Mouse (Mus musculus) kidney, adult 18-20 months (tissue): Measurements from ENCODE around the gene Selenoh.

Experiments used
- DNase-seq: peaks from one replicate; pipeline ENCODE4 v3.0.0; 2021

The Selenoh gene

GRCm38 (mm10) chr2:84669828-84670568 is 572 bp downstream of the Selenoh start:
- no peak for DNase-seq

GRCm38 (mm10) chr2:84666081-84666480 is 4.5 kb downstream of the Selenoh start:
- no peak for DNase-seq

- peak; percentile 59 for DNase-seq
These were observed 7.7 kb downstream of the Selenoh start for GRCm38 (mm10) chr2:84662866-84663265.

GRCm38 (mm10) chr2:84660253-84660652 is 10.3 kb downstream of the Selenoh start:
- peak; percentile 50 for DNase-seq

GRCm38 (mm10) chr2:84658806-84659205 is 11.8 kb downstream of the Selenoh start, which contains the start of gene Btbd18:
TSS of gene Btbd18 (plus strand) at chr2:84659079.
- no peak for DNase-seq

GRCm38 (mm10) chr2:84655864-84656263 is 14.7 kb downstream of the Selenoh start:
- DNase-seq: no peak

GRCm38 (mm10) chr2:84653354-84653753 is 17.2 kb downstream of the Selenoh start:
- no peak for DNase-seq

- DNase-seq: peak; percentile 84
These were observed 19.9 kb downstream of the Selenoh start, which contains the start of gene Ctnnd1 for GRCm38 (mm10) chr2:84650464-84651195. TSS of gene Ctnnd1 (minus strand) at chr2:84650765.

GRCm38 (mm10) chr2:84649674-84650073 is 20.9 kb downstream of the Selenoh start:
- DNase-seq: peak; percentile 47

GRCm38 (mm10) chr2:84648369-84648768 is 22.2 kb downstream of the Selenoh start:
- DNase-seq: no peak

GRCm38 (mm10) chr2:84647051-84647568 is 23.5 kb downstream of the Selenoh start:
- DNase-seq: no peak

- no peak for DNase-seq
These were observed 24.4 kb downstream of the Selenoh start for GRCm38 (mm10) chr2:84646138-84646537.

- DNase-seq: no peak
These were observed 29.7 kb downstream of the Selenoh start for GRCm38 (mm10) chr2:84640833-84641232.

GRCm38 (mm10) chr2:84638428-84639220 is 31.9 kb downstream of the Selenoh start:
- no peak for DNase-seq

GRCm38 (mm10) chr2:84637452-84638165 is 33.0 kb downstream of the Selenoh start:
- no peak for DNase-seq

GRCm38 (mm10) chr2:84636231-84636741 is 34.3 kb downstream of the Selenoh start:
- DNase-seq: peak; percentile 67

- DNase-seq: peak; percentile 93
These were observed 35.0 kb downstream of the Selenoh start for GRCm38 (mm10) chr2:84635611-84636010.

- no peak for DNase-seq
These were observed 35.6 kb downstream of the Selenoh start for GRCm38 (mm10) chr2:84634934-84635482.

- no peak for DNase-seq
These were observed 36.6 kb downstream of the Selenoh start for GRCm38 (mm10) chr2:84634006-84634405.

- no peak for DNase-seq
These were observed 37.6 kb downstream of the Selenoh start for GRCm38 (mm10) chr2:84632999-84633398.

GRCm38 (mm10) chr2:84632001-84632400 is 38.6 kb downstream of the Selenoh start:
- no peak for DNase-seq

GRCm38 (mm10) chr2:84627036-84627435 is 43.5 kb downstream of the Selenoh start:
- DNase-seq: no peak
